Mouse (Mus musculus) gastrocnemius, adult 2 months (tissue): ENCODE measurements at regions not wholly inside any gene's neighbourhood (a gene's known extent, or its start where the extent isn't known, plus 50 kb on each side); places are given as distances from the start of the nearest gene placed in this dataset.

Experiments used
- DNase-seq: peaks from one replicate; pipeline ENCODE4 v3.0.0; 2022
- H3K27ac ChIP-seq: fragments of 200-600 bp; 2 replicates; pipeline ENCODE4 v1.8.1; 2022; ENCODE audit warnings: mild to moderate bottlenecking
- H3K4me3 ChIP-seq: fragments of 200-600 bp; 2 replicates; pipeline ENCODE4 v1.8.1; 2022; ENCODE audit warnings: mild to moderate bottlenecking, moderate library complexity
- CTCF ChIP-seq: fragments of 200-600 bp; IDR thresholded peaks from 2 replicates; pipeline ENCODE4 v1.8.1; 2022; ENCODE audit warnings: antibody characterized with exemption, mild to moderate bottlenecking, moderate library complexity
- intact Hi-C: fragments of 180-260 bp; cut with DNase I; formaldehyde crosslinking; loops from one replicate; pipeline ENCODE4 v1.15.1; 2025

GRCm38 (mm10) chr15:25036231-25036630 is 377.3 kb downstream of the Basp1 start:
- TF ChIP-seq CTCF: no peak
- intact Hi-C loops: no loop called here
- Histone ChIP-seq H3K27ac (no peak overlapping the region), H3K4me3 (no peak overlapping the region)
- no peak for DNase-seq

- no peak for TF ChIP-seq CTCF
- intact Hi-C loops: no loop called here
- no peak overlapping the region for H3K27ac ChIP-seq
- no peak for DNase-seq
- no peak overlapping the region for H3K4me3 ChIP-seq
These were observed 385.7 kb downstream of the Basp1 start for GRCm38 (mm10) chr15:25027865-25028264.

- intact Hi-C loops: no loop called here
- no peak for TF ChIP-seq CTCF
- Histone ChIP-seq H3K27ac (no peak overlapping the region), H3K4me3 (no peak overlapping the region)
- DNase-seq: no peak
These were observed 386.6 kb downstream of the Basp1 start for GRCm38 (mm10) chr15:25026786-25027461.

GRCm38 (mm10) chr15:25026351-25026750 is 387.2 kb downstream of the Basp1 start:
- H3K4me3 ChIP-seq: no peak overlapping the region
- no peak overlapping the region for H3K27ac ChIP-seq
- intact Hi-C loops: no loop called here
- no peak for TF ChIP-seq CTCF
- no peak for DNase-seq

GRCm38 (mm10) chr15:25020916-25021315 is 392.6 kb downstream of the Basp1 start:
- DNase-seq: no peak
- Histone ChIP-seq H3K27ac (no peak overlapping the region), H3K4me3 (no peak overlapping the region)
- no peak for TF ChIP-seq CTCF
- intact Hi-C loops: no loop called here

- intact Hi-C loops: no loop called here
- Histone ChIP-seq H3K4me3 (no peak overlapping the region), H3K27ac (no peak overlapping the region)
- no peak for TF ChIP-seq CTCF
- no peak for DNase-seq
These were observed 394.1 kb downstream of the Basp1 start for GRCm38 (mm10) chr15:25019352-25019941.

- Histone ChIP-seq H3K27ac (no peak overlapping the region), H3K4me3 (no peak overlapping the region)
- no peak for DNase-seq
- intact Hi-C loops: no loop called here
- no peak for TF ChIP-seq CTCF
These were observed 394.6 kb downstream of the Basp1 start for GRCm38 (mm10) chr15:25018937-25019336.

- intact Hi-C loops: no loop called here
- DNase-seq: no peak
- Histone ChIP-seq H3K4me3 (no peak overlapping the region), H3K27ac (no peak overlapping the region)
- no peak for TF ChIP-seq CTCF
These were observed 405.8 kb downstream of the Basp1 start for GRCm38 (mm10) chr15:25007720-25008119.

GRCm38 (mm10) chr15:25000171-25000570 is 413.4 kb downstream of the Basp1 start:
- Histone ChIP-seq H3K27ac (no peak overlapping the region), H3K4me3 (no peak overlapping the region)
- no peak for DNase-seq
- no peak for TF ChIP-seq CTCF
- intact Hi-C loops: no loop called here

GRCm38 (mm10) chr15:24993325-24993673 is 420.3 kb downstream of the Basp1 start:
- TF ChIP-seq CTCF: no peak
- DNase-seq: no peak
- Histone ChIP-seq H3K27ac (no peak overlapping the region), H3K4me3 (no peak overlapping the region)
- intact Hi-C loops: no loop called here

GRCm38 (mm10) chr15:24992665-24993324 is 420.8 kb downstream of the Basp1 start:
- no peak for TF ChIP-seq CTCF
- intact Hi-C loops: no loop called here
- no peak overlapping the region for H3K27ac ChIP-seq
- no peak overlapping the region for H3K4me3 ChIP-seq
- no peak for DNase-seq

- no peak for DNase-seq
- no peak overlapping the region for H3K27ac ChIP-seq
- H3K4me3 ChIP-seq: no peak overlapping the region
- no peak for TF ChIP-seq CTCF
- intact Hi-C loops: no loop called here
These were observed 423.3 kb downstream of the Basp1 start for GRCm38 (mm10) chr15:24990082-24990786.

GRCm38 (mm10) chr15:24980841-24981240 is 432.7 kb downstream of the Basp1 start:
- TF ChIP-seq CTCF: no peak
- H3K27ac ChIP-seq: no peak overlapping the region
- no peak for DNase-seq
- no peak overlapping the region for H3K4me3 ChIP-seq
- intact Hi-C loops: no loop called here
